Mouse (Mus musculus) MEL (cell line): ENCODE results near the gene Clcn3. TPM values are rescaled to one million over a fixed set of nuclear protein-coding genes. Genes with fewer than 3 reads are reported as not detected.

ENCODE experiments used
- DNase-seq: peaks from one replicate; pipeline ENCODE4 v3.0.0; 2011; ENCODE audit warnings: low read depth, low spot score
- H3K27ac ChIP-seq: 2 replicates; pipeline ENCODE4 v1.5.1; 2012; ENCODE audit warnings: low read depth, mild to moderate bottlenecking, control low read depth, low read length, moderate library complexity; ENCODE audit not compliant: control insufficient read depth
- H3K27me3 ChIP-seq, 2 experiments: fragments of 150-350 bp in 1 of 2; sonication (generic) in 1 of 2; 2 replicates each; pipeline ENCODE4 v1.6.1; 2012; ENCODE audit warnings: low read length in 2 of 2, mild to moderate bottlenecking in 2 of 2, improper control_type of control experiment in 1 of 2, moderate library complexity in 1 of 2; ENCODE audit not compliant: insufficient read depth in 2 of 2, control insufficient read depth in 1 of 2
- H3K36me3 ChIP-seq, 2 experiments: 2 replicates each; pipeline ENCODE4 v1.6.1; 2012 to 2014; ENCODE audit warnings: low read length in 2 of 2, improper control_type of control experiment in 1 of 2, inconsistent platforms in 1 of 2, mild to moderate bottlenecking in 1 of 2; ENCODE audit not compliant: insufficient read depth in 2 of 2, control insufficient read depth in 1 of 2
- H3K4me1 ChIP-seq, 2 experiments: fragments of 150-350 bp in 1 of 2; sonication (generic) in 1 of 2; 2 replicates each; pipeline ENCODE4 v1.6.1; 2012; ENCODE audit warnings: low read length in 2 of 2, improper control_type of control experiment in 1 of 2, mild to moderate bottlenecking in 1 of 2; ENCODE audit not compliant: insufficient read depth in 2 of 2, control insufficient read depth in 1 of 2
- H3K4me3 ChIP-seq, 2 experiments: fragments of 150-350 bp in 1 of 2; sonication (generic) in 1 of 2; 2 replicates each; pipeline ENCODE4 v1.5.1; 2012; ENCODE audit warnings: low read depth in 2 of 2, low read length in 2 of 2, mild to moderate bottlenecking in 2 of 2, moderate library complexity in 2 of 2, control low read depth in 1 of 2, improper control_type of control experiment in 1 of 2; ENCODE audit not compliant: control insufficient read depth in 1 of 2, insufficient read depth in 1 of 2
- H3K79me2 ChIP-seq: 2 replicates; pipeline ENCODE4 v1.6.1; 2012; ENCODE audit warnings: mild to moderate bottlenecking, low read length, moderate library complexity; ENCODE audit not compliant: control insufficient read depth, poor library complexity, insufficient read depth
- H3K9ac ChIP-seq: 2 replicates; pipeline ENCODE4 v1.6.1; 2012; ENCODE audit warnings: low read depth, mild to moderate bottlenecking, control low read depth, low read length, moderate library complexity; ENCODE audit not compliant: control insufficient read depth, poor library complexity, severe bottlenecking
- H3K9me3 ChIP-seq: fragments of 150-350 bp; sonication (generic); replicated peaks from 2 replicates; pipeline ENCODE4 v1.6.1; 2012; ENCODE audit warnings: mild to moderate bottlenecking, low read length, improper control_type of control experiment, moderate library complexity; ENCODE audit not compliant: insufficient read depth
- BHLHE40 ChIP-seq: IDR thresholded peaks from 2 replicates; pipeline ENCODE4 v1.6.1; 2012; ENCODE audit warnings: low read depth, mild to moderate bottlenecking, inconsistent platforms, low read length, improper control_type of control experiment, borderline replicate concordance
- CHD2 ChIP-seq: IDR thresholded peaks from 2 replicates; pipeline ENCODE4 v1.6.1; 2011; ENCODE audit warnings: low read length, improper control_type of control experiment
- CTCF ChIP-seq, 3 experiments: IDR thresholded peaks in 2 of 3; conservative IDR thresholded peaks in 1 of 3; 2 replicates each; pipeline ENCODE4 v1.5.1; 2011 to 2012; ENCODE audit warnings: low read length in 3 of 3, low read depth in 2 of 3, mild to moderate bottlenecking in 2 of 3, improper control_type of control experiment in 1 of 3, inconsistent platforms in 1 of 3, mixed read lengths in 1 of 3, moderate library complexity in 1 of 3; ENCODE audit not compliant: control insufficient read depth in 1 of 3, insufficient read depth in 1 of 3, poor library complexity in 1 of 3, severe bottlenecking in 1 of 3
- E2F4 ChIP-seq: IDR thresholded peaks from 2 replicates; pipeline ENCODE4 v1.6.1; 2011; ENCODE audit warnings: low read depth, low read length, improper control_type of control experiment, borderline replicate concordance
- GABPA ChIP-seq: IDR thresholded peaks from 2 replicates; pipeline ENCODE4 v1.6.1; 2012; ENCODE audit warnings: low read depth, mild to moderate bottlenecking, inconsistent platforms, low read length, improper control_type of control experiment, moderate library complexity
- GATA1 ChIP-seq: IDR thresholded peaks from 2 replicates; pipeline ENCODE4 v1.6.1; 2011; ENCODE audit warnings: low read depth, low read length, improper control_type of control experiment
- HCFC1 ChIP-seq: IDR thresholded peaks from 2 replicates; pipeline ENCODE4 v1.6.1; 2012; ENCODE audit warnings: low read depth, mild to moderate bottlenecking, inconsistent platforms, low read length, improper control_type of control experiment, moderate library complexity
- MAX ChIP-seq: IDR thresholded peaks from 2 replicates; pipeline ENCODE4 v1.6.1; 2011; ENCODE audit warnings: low read length, improper control_type of control experiment
- MXI1 ChIP-seq: IDR thresholded peaks from 2 replicates; pipeline ENCODE4 v1.6.1; 2011; ENCODE audit warnings: mild to moderate bottlenecking, low read depth, low read length, improper control_type of control experiment
- POLR2A ChIP-seq, 2 experiments: IDR thresholded peaks; 2 replicates each; pipeline ENCODE4 v1.6.1; 2011 to 2012; ENCODE audit warnings: low read length in 2 of 2, mild to moderate bottlenecking in 2 of 2, control low read depth in 1 of 2, improper control_type of control experiment in 1 of 2, low read depth in 1 of 2, moderate library complexity in 1 of 2; ENCODE audit not compliant: control insufficient read depth in 1 of 2, insufficient read depth in 1 of 2, poor library complexity in 1 of 2
- POLR2AphosphoS2 ChIP-seq: IDR thresholded peaks from 2 replicates; pipeline ENCODE4 v1.6.1; 2011; ENCODE audit warnings: low read length, improper control_type of control experiment
- SMC3 ChIP-seq: IDR thresholded peaks from 2 replicates; pipeline ENCODE4 v1.6.1; 2011; ENCODE audit warnings: low read depth, low read length, improper control_type of control experiment
- ZKSCAN1 ChIP-seq: IDR thresholded peaks from 2 replicates; pipeline ENCODE4 v1.6.1; 2012; ENCODE audit warnings: low read depth, mild to moderate bottlenecking, inconsistent platforms, low read length, improper control_type of control experiment, moderate library complexity
- ZMIZ1 ChIP-seq: IDR thresholded peaks from 2 replicates; pipeline ENCODE4 v1.6.1; 2012; ENCODE audit warnings: low read depth, mild to moderate bottlenecking, inconsistent platforms, low read length, improper control_type of control experiment, moderate library complexity
- polyA plus RNA-seq, 2 experiments: library from polyadenylated mRNA; stranded (reverse) in 1 of 2; unstranded in 1 of 2; fragments of >175 nt in 1 of 2; fragments of >200 nt in 1 of 2; gene quantifications; 2 replicates each; pipeline versions ENCODE4 v1.2.1 to v1.2.4; 2012; ENCODE audit warnings: low replicate concordance in 2 of 2, low read depth in 1 of 2; ENCODE audit not compliant: insufficient read length in 2 of 2, insufficient read depth in 1 of 2, missing spikeins in 1 of 2
- total RNA-seq: library from RNA; depleted of rRNA; stranded (reverse); fragments of 300-350 nt; gene quantifications from 2 replicates; pipeline ENCODE4 v1.2.3, GENCODE M21; 2012

Clcn3 gene
- total and polyA plus RNA-seq, 3 experiments, result 28.8 to 65.6 (median 33.0) TPM

- TF ChIP-seq ZKSCAN1 (0 out of 2 replicates have a peak, but pooled peaks have one; percentile 50), CTCF (IDR thresholded peaks at IDR 0.05 in 2 of 3, conservative IDR thresholded peaks at IDR 0.05 in 1 of 3; ENCODE audit: control insufficient read depth in 1 of 3, insufficient read depth in 1 of 3, low read depth in 2 of 3, low read length in 3 of 3, poor library complexity in 1 of 3, severe bottlenecking in 1 of 3) (no peak)
Observed at GRCm38 (mm10) chr8:60895878-60896277, 87.2 kb downstream of the Clcn3 start (continued).

- Histone ChIP-seq H3K79me2 (peaks cover 31% of the 10 kb centered on the region), H3K27me3 (no peaks in the 10 kb centered on the region), H3K9me3 (no peaks in the 10 kb centered on the region), H3K27ac (no peak overlapping the region), H3K4me1 (peaks cover 13 to 23% of the 10 kb centered on the region in 2 experiments), H3K4me3 (no peak overlapping the region), H3K9ac (no peak overlapping the region), H3K36me3 (peaks cover 7 to 49% of the 10 kb centered on the region in 2 experiments)
- TF ChIP-seq CHD2 (no peak), SMC3 (no peak), HCFC1 (0 out of 2 replicates have a peak, but pooled peaks have one; percentile 8), E2F4 (no peak), ZMIZ1 (no peak), GATA1 (peak; percentile 66), CTCF (IDR thresholded peaks at IDR 0.05 in 2 of 3, conservative IDR thresholded peaks at IDR 0.05 in 1 of 3; ENCODE audit: control insufficient read depth in 1 of 3, insufficient read depth in 1 of 3, low read depth in 2 of 3, low read length in 3 of 3, poor library complexity in 1 of 3, severe bottlenecking in 1 of 3) (no peak), POLR2A (IDR thresholded peaks at IDR 0.05; ENCODE audit: control insufficient read depth in 1 of 2, insufficient read depth in 1 of 2, low read depth in 1 of 2, low read length in 2 of 2, poor library complexity in 1 of 2) (no peak)
- peak; percentile 36 for DNase-seq
Observed at GRCm38 (mm10) chr8:60891757-60892156, 91.3 kb downstream of the Clcn3 start.

- Histone ChIP-seq H3K27ac (peak overlapping the region; percentile 55), H3K4me1 (peaks cover 4 to 25% of the 10 kb centered on the region in 2 experiments; a peak in 3 of 4 replicates)
- TF ChIP-seq BHLHE40 (no peak), GABPA (no peak), POLR2AphosphoS2 (0 out of 2 replicates have a peak, but pooled peaks have one; percentile 0), MXI1 (no peak; the same call in 1 of the 2 replicates), MAX (no peak)
- TF ChIP-seq, all 39 proteins: peak for 1
Observed at GRCm38 (mm10) chr8:60890520-60890874, 92.6 kb downstream of the Clcn3 start.

More at GRCm38 (mm10) chr8:60890520-60890874, 92.6 kb downstream of the Clcn3 start:
- Histone ChIP-seq H3K36me3 (peaks cover 4 to 42% of the 10 kb centered on the region in 2 experiments; a peak in 3 of 4 replicates), H3K27me3 (no peaks in the 10 kb centered on the region), H3K4me3 (peak overlapping the region; percentile 45 to 85), H3K9me3 (no peaks in the 10 kb centered on the region), H3K79me2 (peaks cover 31% of the 10 kb centered on the region), H3K9ac (peak overlapping the region; percentile 75)
- DNase-seq, result no peak
